Mouse (Mus musculus): ENCODE results near the gene Olfr548-ps1. TPM values are rescaled to one million over a fixed set of nuclear protein-coding genes. Genes with fewer than 3 reads are reported as not detected.

Olfr548-ps1 gene
- polyA plus RNA-seq, 1 experiment, result not detected

GRCm38 (mm10) chr7:102573174-102573830, 32.6 kb downstream of the Olfr548-ps1 start:
- no peak for DNase-seq (ENCODE audit: low spot score)

- DNase-seq (ENCODE audit: low spot score), result no peak
These were observed 35.3 kb downstream of the Olfr548-ps1 start for GRCm38 (mm10) chr7:102575998-102576397.

- no peak for DNase-seq (ENCODE audit: low spot score)
These were observed 51.1 kb downstream of the Olfr548-ps1 start, which contains the start of gene Olfr551 for GRCm38 (mm10) chr7:102591786-102592185. TSS of gene Olfr551 (minus strand) at chr7:102591886.

Other genes starting within 250 kb of the Olfr548-ps1 start
- 21.9 and 23.9 TPM in 2 replicates for gene Rrm1, start 99.2 kb upstream of the Olfr548-ps1 start, polyA plus RNA-seq (2012; rRNA removed)
- gene Olfr543, start 59.2 kb upstream of the Olfr548-ps1 start, polyA plus RNA-seq (2012; rRNA removed), result not detected in 2 replicates
- gene Olfr544, start 52.6 kb upstream of the Olfr548-ps1 start, polyA plus RNA-seq (2012; rRNA removed), result not detected in 2 replicates
- gene Olfr545, start 41.3 kb upstream of the Olfr548-ps1 start, polyA plus RNA-seq (2012; rRNA removed), result not detected in 2 replicates
- gene Olfr547, start 6.1 kb upstream of the Olfr548-ps1 start, polyA plus RNA-seq (2012; rRNA removed), result not detected in 2 replicates
- not detected in 2 replicates for gene Olfr549, start 9.0 kb downstream of the Olfr548-ps1 start, polyA plus RNA-seq (2012; rRNA removed)
- gene Trim21, start 24.6 kb downstream of the Olfr548-ps1 start, polyA plus RNA-seq (2012; rRNA removed), result 12.9 and 14.2 TPM in 2 replicates
- not detected in 2 replicates for gene Olfr550, start 30.5 kb downstream of the Olfr548-ps1 start, polyA plus RNA-seq (2012; rRNA removed)
- gene Olfr551, start 51.0 kb downstream of the Olfr548-ps1 start, polyA plus RNA-seq (2012; rRNA removed), result not detected in 2 replicates
- not detected in 2 replicates for gene Olfr552, start 56.9 kb downstream of the Olfr548-ps1 start, polyA plus RNA-seq (2012; rRNA removed)
- gene Olfr553, start 77.3 kb downstream of the Olfr548-ps1 start, polyA plus RNA-seq (2012; rRNA removed), result not detected in 2 replicates
- gene Olfr554, start 97.5 kb downstream of the Olfr548-ps1 start, polyA plus RNA-seq (2012; rRNA removed), result not detected in 2 replicates
- not detected in 2 replicates for gene Olfr555, start 117.9 kb downstream of the Olfr548-ps1 start, polyA plus RNA-seq (2012; rRNA removed)
- gene Olfr556, start 124.0 kb downstream of the Olfr548-ps1 start, polyA plus RNA-seq (2012; rRNA removed), result not detected in 2 replicates
- gene Trim68, start 146.4 kb downstream of the Olfr548-ps1 start, polyA plus RNA-seq (2012; rRNA removed), result 75.3 and 99.1 TPM in 2 replicates
- gene Olfr557, start 155.0 kb downstream of the Olfr548-ps1 start, polyA plus RNA-seq (2012; rRNA removed), result not detected in 2 replicates
- gene Olfr558, start 161.3 kb downstream of the Olfr548-ps1 start, polyA plus RNA-seq (2012; rRNA removed), result 1.3 and 1.4 TPM in 2 replicates
- gene Olfr33, start 178.2 kb downstream of the Olfr548-ps1 start, polyA plus RNA-seq (2012; rRNA removed), result not detected in 2 replicates
- not detected in 2 replicates for gene Olfr559, start 186.6 kb downstream of the Olfr548-ps1 start, polyA plus RNA-seq (2012; rRNA removed)
- 0.03 TPM in 1 of 2 replicates, not detected in the other for gene Olfr560, start 218.5 kb downstream of the Olfr548-ps1 start, polyA plus RNA-seq (2012; rRNA removed)
- gene Olfr78, start 218.6 kb downstream of the Olfr548-ps1 start, polyA plus RNA-seq (2012; rRNA removed), result 1.0 and 1.4 TPM in 2 replicates
- gene Olfr561, start 230.3 kb downstream of the Olfr548-ps1 start, polyA plus RNA-seq (2012; rRNA removed), result not detected in 2 replicates

Data from urinary bladder, adult 2 months (tissue).